7 mouse cellular contexts compared by ENCODE assay signal in genomic region chr4:120568005-120568404, GRCm38 (mm10). TPM values are rescaled to one million over a fixed set of nuclear protein-coding genes. Genes with fewer than 3 reads are reported as not detected.
A peak's percentile ranks its signal among the peaks of the same experiment; 100 is the strongest.
DNase-seq lines count a peak whose midpoint lies in the region; ATAC-seq lines count a peak whose summit lies in the region.

No protein-coding gene starts in this region.

- no peak overlapping the region for H3K4me3 ChIP-seq in hindbrain, embryonic 15.5 days

- H3K36me3 ChIP-seq in hindbrain, embryonic 15.5 days = peaks cover 22% of the 10 kb centered on the region

- no peak for ATAC-seq in hindbrain, embryonic 15.5 days (ENCODE audit: low FRiP score, low read depth)

- peak overlapping the region; percentile 76 for H3K4me2 ChIP-seq in hindbrain, embryonic 15.5 days

- H3K9me3 ChIP-seq in hindbrain, embryonic 15.5 days = no peaks in the 10 kb centered on the region

- no peak overlapping the region for H3K9ac ChIP-seq in hindbrain, embryonic 15.5 days

- H3K4me1 ChIP-seq in hindbrain, embryonic 15.5 days (replicated peaks) = peaks cover 37% of the 10 kb centered on the region

- 52% methylated on average over 5 of the region's 5 CpGs for WGBS in hindbrain, embryonic 15.5 days

- H3K27me3 ChIP-seq in hindbrain, embryonic 15.5 days = no peaks in the 10 kb centered on the region

- DNase-seq in NIH3T3 (ENCODE audit: low read depth) = peak; percentile 80
- peak; percentile 36 for DNase-seq in fibroblast of lung, adult 2 months (ENCODE audit: low read depth)
- peak; percentile 63 for DNase-seq in lung, postnatal 25 days (ENCODE audit: low spot score)
- DNase-seq in right cerebral cortex, postnatal 36 days (ENCODE audit: low spot score in 2 of 2) = no peak
- no peak for DNase-seq in frontal cortex, postnatal 25 days (ENCODE audit: low spot score in 2 of 2)
- no peak for DNase-seq in embryo, embryonic 10 days (ENCODE audit: low spot score)

- H3K27ac ChIP-seq in hindbrain, embryonic 15.5 days (replicated peaks) = 0 out of 2 replicates have a peak overlapping the region, but pooled peaks have one; percentile 7

RNA-seq across cellular contexts. Expression of gene Ctps, which starts 2.1 kb away (rescaled TPM):
- 77.2 and 79.9 TPM in 2 replicates for polyA plus RNA-seq in hindbrain, embryonic 15.5 days (2015; fragmentation: Nextera tagmentation; extraction: Ambion mirVana)

RNA-seq across cellular contexts. Expression of gene Gm8439, which starts 20.5 kb away (rescaled TPM):
- polyA plus RNA-seq in hindbrain, embryonic 15.5 days (2015; fragmentation: Nextera tagmentation; extraction: Ambion mirVana) = not detected in 2 replicates

RNA-seq across cellular contexts. Expression of gene Slfnl1, which starts 36.0 kb away (rescaled TPM):
- 0.10 TPM in 1 of 2 replicates, not detected in the other for polyA plus RNA-seq in hindbrain, embryonic 15.5 days (2015; fragmentation: Nextera tagmentation; extraction: Ambion mirVana)

Comparison
In these comparisons a context has a peak if more than half of its experiments do, and no peak if none do; other contexts are left out.
1. DNase-seq: peak in NIH3T3 (single experiment), fibroblast of lung, adult 2 months (single experiment) and lung, postnatal 25 days (single experiment); none in right cerebral cortex, postnatal 36 days (0 of 2), frontal cortex, postnatal 25 days (0 of 2) and embryo, embryonic 10 days (single experiment).